Mouse (Mus musculus): ENCODE results near the gene Klhdc3. TPM values are rescaled to one million over a fixed set of nuclear protein-coding genes. Genes with fewer than 3 reads are reported as not detected.

Klhdc3 gene
- total and polyA plus RNA-seq, 2 experiments from 2014 or later, result 117 to 175 TPM

- ATAC-seq (ENCODE audit: insufficient read depth, low read depth), result no peak
- Histone ChIP-seq H3K27me3 (ENCODE audit: control insufficient read depth, insufficient read depth, low read length) (no peaks in the 10 kb centered on the region), H3K27ac (ENCODE audit: low read depth) (no peak overlapping the region), H3K4me1 (ENCODE audit: control insufficient read depth, insufficient read depth) (peaks cover 11% of the 10 kb centered on the region; the same call in 1 of the 2 replicates), H3K9ac (replicated peaks; ENCODE audit: low read depth, low read length) (no peak overlapping the region), H3K36me3 (replicated peaks; ENCODE audit: control insufficient read depth, insufficient read depth, low read length) (peaks cover 12% of the 10 kb centered on the region; the same call in 1 of the 2 replicates), H3K9me3 (replicated peaks; ENCODE audit: control insufficient read depth, low read length) (no peaks in the 10 kb centered on the region), H3K4me2 (ENCODE audit: low read depth, low read length) (no peak overlapping the region), H3K4me3 (ENCODE audit: low read depth, low read length) (no peak overlapping the region)
- 85% methylated on average over 3 of the region's 3 CpGs for WGBS
- TF ChIP-seq EP300 (IDR thresholded peaks at IDR 0.05; ENCODE audit: low read depth) (no peak), CTCF (IDR thresholded peaks at IDR 0.05; ENCODE audit: low read depth) (no peak)
- DNase-seq (ENCODE audit: low spot score), result no peak
Observed at GRCm38 (mm10) chr17:46699912-46700311, 19.2 kb upstream of the Klhdc3 start.

GRCm38 (mm10) chr17:46699245-46699644 is 18.5 kb upstream of the Klhdc3 start:
- H3K27ac ChIP-seq (ENCODE audit: low read depth), result no peak overlapping the region
- H3K9ac ChIP-seq (replicated peaks; ENCODE audit: low read depth, low read length), result no peak overlapping the region
- H3K4me1 ChIP-seq (ENCODE audit: control insufficient read depth, insufficient read depth), result peaks cover 11% of the 10 kb centered on the region; the same call in 1 of the 2 replicates
- no peak overlapping the region for H3K4me3 ChIP-seq (ENCODE audit: low read depth, low read length)
- DNase-seq (ENCODE audit: low spot score), result no peak
- WGBS, result 82% methylated on average over 5 of the region's 5 CpGs
- H3K27me3 ChIP-seq (ENCODE audit: control insufficient read depth, insufficient read depth, low read length), result no peaks in the 10 kb centered on the region
- no peak overlapping the region for H3K4me2 ChIP-seq (ENCODE audit: low read depth, low read length)
- peaks cover 12% of the 10 kb centered on the region; the same call in 1 of the 2 replicates for H3K36me3 ChIP-seq (replicated peaks; ENCODE audit: control insufficient read depth, insufficient read depth, low read length)
- TF ChIP-seq EP300 (IDR thresholded peaks at IDR 0.05; ENCODE audit: low read depth) (no peak), CTCF (IDR thresholded peaks at IDR 0.05; ENCODE audit: low read depth) (no peak)
- no peak for ATAC-seq (ENCODE audit: insufficient read depth, low read depth)
- H3K9me3 ChIP-seq (replicated peaks; ENCODE audit: control insufficient read depth, low read length), result no peaks in the 10 kb centered on the region

- Histone ChIP-seq H3K4me2 (ENCODE audit: low read depth, low read length) (no peak overlapping the region), H3K36me3 (replicated peaks; ENCODE audit: control insufficient read depth, insufficient read depth, low read length) (peaks cover 12% of the 10 kb centered on the region; the same call in 1 of the 2 replicates), H3K27me3 (ENCODE audit: control insufficient read depth, insufficient read depth, low read length) (no peaks in the 10 kb centered on the region), H3K4me3 (ENCODE audit: low read depth, low read length) (no peak overlapping the region), H3K9ac (replicated peaks; ENCODE audit: low read depth, low read length) (peak overlapping the region; percentile 20), H3K4me1 (ENCODE audit: control insufficient read depth, insufficient read depth) (peaks cover 6% of the 10 kb centered on the region; the same call in 1 of the 2 replicates), H3K9me3 (replicated peaks; ENCODE audit: control insufficient read depth, low read length) (no peaks in the 10 kb centered on the region), H3K27ac (ENCODE audit: low read depth) (no peak overlapping the region)
- WGBS, result 81% methylated on average over 6 of the region's 6 CpGs
- no peak for ATAC-seq (ENCODE audit: insufficient read depth, low read depth)
- DNase-seq (ENCODE audit: low spot score), result no peak
- TF ChIP-seq EP300 (IDR thresholded peaks at IDR 0.05; ENCODE audit: low read depth) (no peak), CTCF (IDR thresholded peaks at IDR 0.05; ENCODE audit: low read depth) (no peak)
Observed at GRCm38 (mm10) chr17:46698515-46698914, 17.8 kb upstream of the Klhdc3 start.

GRCm38 (mm10) chr17:46694517-46695063 is 13.9 kb upstream of the Klhdc3 start:
- 86% methylated on average over 1 of the region's 1 CpGs for WGBS
- ATAC-seq (ENCODE audit: insufficient read depth, low read depth) (no peak), DNase-seq (ENCODE audit: low spot score) (no peak)
- H3K9me3 ChIP-seq (replicated peaks; ENCODE audit: control insufficient read depth, low read length), result no peaks in the 10 kb centered on the region
- TF ChIP-seq EP300 (IDR thresholded peaks at IDR 0.05; ENCODE audit: low read depth), result no peak
- TF ChIP-seq CTCF (IDR thresholded peaks at IDR 0.05; ENCODE audit: low read depth), result no peak
- no peak overlapping the region for H3K4me2 ChIP-seq (ENCODE audit: low read depth, low read length)
- H3K27me3 ChIP-seq (ENCODE audit: control insufficient read depth, insufficient read depth, low read length), result no peaks in the 10 kb centered on the region
- H3K4me1 ChIP-seq (ENCODE audit: control insufficient read depth, insufficient read depth), result no peaks in the 10 kb centered on the region
- H3K36me3 ChIP-seq (replicated peaks; ENCODE audit: control insufficient read depth, insufficient read depth, low read length), result peaks cover 15% of the 10 kb centered on the region
- H3K9ac ChIP-seq (replicated peaks; ENCODE audit: low read depth, low read length), result no peak overlapping the region
- no peak overlapping the region for H3K27ac ChIP-seq (ENCODE audit: low read depth)
- no peak overlapping the region for H3K4me3 ChIP-seq (ENCODE audit: low read depth, low read length)

- Histone ChIP-seq H3K36me3 (replicated peaks; ENCODE audit: control insufficient read depth, insufficient read depth, low read length) (peaks cover 17% of the 10 kb centered on the region), H3K27me3 (ENCODE audit: control insufficient read depth, insufficient read depth, low read length) (no peaks in the 10 kb centered on the region), H3K4me2 (ENCODE audit: low read depth, low read length) (no peak overlapping the region), H3K4me3 (ENCODE audit: low read depth, low read length) (no peak overlapping the region), H3K27ac (ENCODE audit: low read depth) (no peak overlapping the region), H3K9me3 (replicated peaks; ENCODE audit: control insufficient read depth, low read length) (no peaks in the 10 kb centered on the region), H3K4me1 (ENCODE audit: control insufficient read depth, insufficient read depth) (no peaks in the 10 kb centered on the region), H3K9ac (replicated peaks; ENCODE audit: low read depth, low read length) (no peak overlapping the region)
- 87% methylated on average over 2 of the region's 2 CpGs for WGBS
- ATAC-seq (ENCODE audit: insufficient read depth, low read depth), result no peak
- DNase-seq (ENCODE audit: low spot score), result no peak
- TF ChIP-seq EP300 (IDR thresholded peaks at IDR 0.05; ENCODE audit: low read depth) (no peak), CTCF (IDR thresholded peaks at IDR 0.05; ENCODE audit: low read depth) (no peak)
Observed at GRCm38 (mm10) chr17:46691390-46691789, 10.7 kb upstream of the Klhdc3 start.

GRCm38 (mm10) chr17:46690665-46691064 is 10.0 kb upstream of the Klhdc3 start:
- 60% methylated on average over 12 of the region's 12 CpGs for WGBS

More at GRCm38 (mm10) chr17:46690665-46691064, 10.0 kb upstream of the Klhdc3 start:
- Histone ChIP-seq H3K36me3 (replicated peaks; ENCODE audit: control insufficient read depth, insufficient read depth, low read length) (peaks cover 24% of the 10 kb centered on the region), H3K4me3 (ENCODE audit: low read depth, low read length) (no peak overlapping the region), H3K9ac (replicated peaks; ENCODE audit: low read depth, low read length) (no peak overlapping the region), H3K27me3 (ENCODE audit: control insufficient read depth, insufficient read depth, low read length) (no peaks in the 10 kb centered on the region), H3K9me3 (replicated peaks; ENCODE audit: control insufficient read depth, low read length) (no peaks in the 10 kb centered on the region), H3K4me1 (ENCODE audit: control insufficient read depth, insufficient read depth) (no peaks in the 10 kb centered on the region), H3K27ac (ENCODE audit: low read depth) (no peak overlapping the region), H3K4me2 (ENCODE audit: low read depth, low read length) (no peak overlapping the region)
- TF ChIP-seq CTCF (IDR thresholded peaks at IDR 0.05; ENCODE audit: low read depth), result no peak
- no peak for TF ChIP-seq EP300 (IDR thresholded peaks at IDR 0.05; ENCODE audit: low read depth)
- DNase-seq (ENCODE audit: low spot score), result no peak
- ATAC-seq (ENCODE audit: insufficient read depth, low read depth), result no peak

All from heart, postnatal 0 days (tissue).